Mouse (Mus musculus) stomach, postnatal 0 days (tissue): ENCODE measurements at regions not wholly inside any gene's neighbourhood (a gene's known extent, or its start where the extent isn't known, plus 50 kb on each side); places are given as distances from the start of the nearest gene placed in this dataset.

Experiments used
- CTCF ChIP-seq: IDR thresholded peaks from 2 replicates; pipeline ENCODE4 v1.5.1; 2016; ENCODE audit warnings: antibody characterized with exemption, low read depth, mild to moderate bottlenecking, moderate library complexity
- EP300 ChIP-seq: optimal IDR thresholded peaks from 2 replicates; pipeline ENCODE3; 2016; ENCODE audit warnings: antibody characterized with exemption

- no peak for TF ChIP-seq CTCF
- no peak for TF ChIP-seq EP300
Observed at GRCm38 (mm10) chr9:90421662-90422061, 151.1 kb upstream of the Tbc1d2b start.
